Mouse (Mus musculus): ENCODE measurements around the gene Boll. TPM values are rescaled to one million over a fixed set of nuclear protein-coding genes. Genes with fewer than 3 reads are reported as not detected.

Gene Boll
- polyA plus RNA-seq, 1 experiment from 2014 or later: not detected

GRCm38 (mm10) chr1:55279081-55279480, 84.2 kb downstream of the Boll start:
- 71% methylated on average over 9 of the region's 9 CpGs for WGBS
- no peak overlapping the region for H3K4me2 ChIP-seq (ENCODE audit: low read length)
- no peaks in the 10 kb centered on the region for H3K9me3 ChIP-seq (replicated peaks; ENCODE audit: control insufficient read depth, low read length, poor library complexity, severe bottlenecking)
- H3K27me3 ChIP-seq (ENCODE audit: control insufficient read depth, insufficient read depth, low read depth, low read length): no peaks in the 10 kb centered on the region
- ATAC-seq: no peak
- H3K27ac ChIP-seq (ENCODE audit: low read length): no peak overlapping the region
- H3K4me3 ChIP-seq (ENCODE audit: low read depth, low read length): no peak overlapping the region
- no peak overlapping the region for H3K9ac ChIP-seq (ENCODE audit: low read depth, low read length)
- no peaks in the 10 kb centered on the region for H3K4me1 ChIP-seq (ENCODE audit: control insufficient read depth, insufficient read depth, low read length)
- H3K36me3 ChIP-seq (ENCODE audit: control insufficient read depth, insufficient read depth, low read length): no peaks in the 10 kb centered on the region

- no peak overlapping the region for H3K4me3 ChIP-seq (ENCODE audit: low read depth, low read length)
- no peak overlapping the region for H3K4me2 ChIP-seq (ENCODE audit: low read length)
- no peak for ATAC-seq
- no peak overlapping the region for H3K9ac ChIP-seq (ENCODE audit: low read depth, low read length)
- 81% methylated on average over 2 of the region's 2 CpGs for WGBS
- H3K36me3 ChIP-seq (ENCODE audit: control insufficient read depth, insufficient read depth, low read length): no peaks in the 10 kb centered on the region
- H3K9me3 ChIP-seq (replicated peaks; ENCODE audit: control insufficient read depth, low read length, poor library complexity, severe bottlenecking): no peaks in the 10 kb centered on the region
- no peaks in the 10 kb centered on the region for H3K4me1 ChIP-seq (ENCODE audit: control insufficient read depth, insufficient read depth, low read length)
- H3K27ac ChIP-seq (ENCODE audit: low read length): no peak overlapping the region
- H3K27me3 ChIP-seq (ENCODE audit: control insufficient read depth, insufficient read depth, low read depth, low read length): no peaks in the 10 kb centered on the region
Observed at GRCm38 (mm10) chr1:55265447-55265846, 97.8 kb downstream of the Boll start.

GRCm38 (mm10) chr1:55264385-55264784, 98.9 kb downstream of the Boll start:
- Histone ChIP-seq H3K4me3 (ENCODE audit: low read depth, low read length) (no peak overlapping the region), H3K9ac (ENCODE audit: low read depth, low read length) (no peak overlapping the region), H3K9me3 (replicated peaks; ENCODE audit: control insufficient read depth, low read length, poor library complexity, severe bottlenecking) (no peaks in the 10 kb centered on the region), H3K36me3 (ENCODE audit: control insufficient read depth, insufficient read depth, low read length) (no peaks in the 10 kb centered on the region), H3K4me2 (ENCODE audit: low read length) (no peak overlapping the region), H3K27me3 (ENCODE audit: control insufficient read depth, insufficient read depth, low read depth, low read length) (no peaks in the 10 kb centered on the region), H3K4me1 (ENCODE audit: control insufficient read depth, insufficient read depth, low read length) (no peaks in the 10 kb centered on the region), H3K27ac (ENCODE audit: low read length) (no peak overlapping the region)
- 65% methylated on average over 2 of the region's 2 CpGs for WGBS
- ATAC-seq: no peak

- H3K27me3 ChIP-seq (ENCODE audit: control insufficient read depth, insufficient read depth, low read depth, low read length): no peaks in the 10 kb centered on the region
- 89% methylated on average over 2 of the region's 2 CpGs for WGBS
- no peaks in the 10 kb centered on the region for H3K36me3 ChIP-seq (ENCODE audit: control insufficient read depth, insufficient read depth, low read length)
- H3K9me3 ChIP-seq (replicated peaks; ENCODE audit: control insufficient read depth, low read length, poor library complexity, severe bottlenecking): no peaks in the 10 kb centered on the region
- H3K4me3 ChIP-seq (ENCODE audit: low read depth, low read length): no peak overlapping the region
- ATAC-seq: no peak
- H3K27ac ChIP-seq (ENCODE audit: low read length): no peak overlapping the region
- H3K4me1 ChIP-seq (ENCODE audit: control insufficient read depth, insufficient read depth, low read length): peaks cover 7% of the 10 kb centered on the region
- H3K4me2 ChIP-seq (ENCODE audit: low read length): no peak overlapping the region
- no peak overlapping the region for H3K9ac ChIP-seq (ENCODE audit: low read depth, low read length)
Observed at GRCm38 (mm10) chr1:55246374-55246773, 116.9 kb downstream of the Boll start.

- ATAC-seq: no peak
- no peak overlapping the region for H3K9ac ChIP-seq (ENCODE audit: low read depth, low read length)
Observed at GRCm38 (mm10) chr1:55239237-55239636, 124.0 kb downstream of the Boll start.

GRCm38 (mm10) chr1:55238496-55238895, 124.8 kb downstream of the Boll start:
- H3K27me3 ChIP-seq (ENCODE audit: control insufficient read depth, insufficient read depth, low read depth, low read length): no peaks in the 10 kb centered on the region

More at GRCm38 (mm10) chr1:55239237-55239636, 124.0 kb downstream of the Boll start:
- Histone ChIP-seq H3K4me2 (ENCODE audit: low read length) (peak overlapping the region; percentile 99), H3K4me1 (ENCODE audit: control insufficient read depth, insufficient read depth, low read length) (peaks cover 39% of the 10 kb centered on the region), H3K36me3 (ENCODE audit: control insufficient read depth, insufficient read depth, low read length) (no peaks in the 10 kb centered on the region), H3K27ac (ENCODE audit: low read length) (no peak overlapping the region), H3K4me3 (ENCODE audit: low read depth, low read length) (peak overlapping the region; percentile 90), H3K9me3 (replicated peaks; ENCODE audit: control insufficient read depth, low read length, poor library complexity, severe bottlenecking) (no peaks in the 10 kb centered on the region), H3K27me3 (ENCODE audit: control insufficient read depth, insufficient read depth, low read depth, low read length) (no peaks in the 10 kb centered on the region)
- WGBS: 0% methylated on average over 1 of the region's 1 CpGs

GRCm38 (mm10) chr1:55237643-55238161, 125.6 kb downstream of the Boll start:
- Histone ChIP-seq H3K9me3 (replicated peaks; ENCODE audit: control insufficient read depth, low read length, poor library complexity, severe bottlenecking) (no peaks in the 10 kb centered on the region), H3K27me3 (ENCODE audit: control insufficient read depth, insufficient read depth, low read depth, low read length) (no peaks in the 10 kb centered on the region), H3K9ac (ENCODE audit: low read depth, low read length) (peak overlapping the region; percentile 88), H3K4me1 (ENCODE audit: control insufficient read depth, insufficient read depth, low read length) (peaks cover 39% of the 10 kb centered on the region), H3K36me3 (ENCODE audit: control insufficient read depth, insufficient read depth, low read length) (no peaks in the 10 kb centered on the region), H3K4me2 (ENCODE audit: low read length) (peak overlapping the region; percentile 99), H3K27ac (ENCODE audit: low read length) (peak overlapping the region; percentile 86), H3K4me3 (ENCODE audit: low read depth, low read length) (peak overlapping the region; percentile 90)
- ATAC-seq: peak; percentile 26
- WGBS: under 1% methylated on average over 23 of the region's 23 CpGs

More at GRCm38 (mm10) chr1:55238496-55238895, 124.8 kb downstream of the Boll start:
- H3K27ac ChIP-seq (ENCODE audit: low read length): no peak overlapping the region
- peaks cover 39% of the 10 kb centered on the region for H3K4me1 ChIP-seq (ENCODE audit: control insufficient read depth, insufficient read depth, low read length)
- peak overlapping the region; percentile 88 for H3K9ac ChIP-seq (ENCODE audit: low read depth, low read length)
- H3K4me2 ChIP-seq (ENCODE audit: low read length): peak overlapping the region; percentile 99
- H3K36me3 ChIP-seq (ENCODE audit: control insufficient read depth, insufficient read depth, low read length): no peaks in the 10 kb centered on the region
- H3K4me3 ChIP-seq (ENCODE audit: low read depth, low read length): peak overlapping the region; percentile 90
- no peak for ATAC-seq
- WGBS: 21% methylated on average over 13 of the region's 13 CpGs
- H3K9me3 ChIP-seq (replicated peaks; ENCODE audit: control insufficient read depth, low read length, poor library complexity, severe bottlenecking): no peaks in the 10 kb centered on the region

GRCm38 (mm10) chr1:55236890-55237642, 126.2 kb downstream of the Boll start, which contains the start of gene Mars2:
TSS of gene Mars2 (plus strand) at chr1:55237177.
- Histone ChIP-seq H3K27me3 (ENCODE audit: control insufficient read depth, insufficient read depth, low read depth, low read length) (no peaks in the 10 kb centered on the region), H3K4me2 (ENCODE audit: low read length) (peak within 1 kb of the TSS; percentile 99), H3K4me1 (ENCODE audit: control insufficient read depth, insufficient read depth, low read length) (peaks cover 37% of the 10 kb centered on the region), H3K4me3 (ENCODE audit: low read depth, low read length) (peak within 1 kb of the TSS; percentile 90), H3K36me3 (ENCODE audit: control insufficient read depth, insufficient read depth, low read length) (no peaks in the 10 kb centered on the region), H3K9me3 (replicated peaks; ENCODE audit: control insufficient read depth, low read length, poor library complexity, severe bottlenecking) (no peaks in the 10 kb centered on the region), H3K27ac (ENCODE audit: low read length) (peak within 1 kb of the TSS; percentile 86), H3K9ac (ENCODE audit: low read depth, low read length) (peak within 1 kb of the TSS; percentile 88)
- under 1% methylated on average over 80 of the region's 82 CpGs for WGBS
- peak; percentile 99 for ATAC-seq

DNA sequence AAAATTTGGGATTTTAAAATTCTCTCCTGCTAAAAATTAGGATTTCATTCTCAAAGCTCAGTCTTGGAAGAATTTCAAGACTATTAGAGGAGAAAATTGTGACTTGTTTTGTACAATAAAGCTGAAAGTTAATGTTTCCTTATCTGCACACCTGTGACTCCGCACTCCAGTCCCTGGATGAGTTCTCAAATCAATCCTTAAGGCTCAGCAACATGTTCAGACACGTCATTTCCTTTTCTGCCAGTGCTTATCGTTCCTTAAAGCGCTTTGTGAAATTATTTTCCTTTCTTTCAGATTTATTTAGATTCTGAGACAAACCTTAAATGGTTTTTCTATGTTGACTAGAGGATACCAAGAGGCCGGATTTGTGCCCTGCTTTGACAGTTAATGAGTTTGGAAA, 126.8 kb downstream of the Boll start:
- 40% methylated on average over 5 of the region's 5 CpGs for WGBS
- ATAC-seq: no peak
- Histone ChIP-seq H3K4me1 (ENCODE audit: control insufficient read depth, insufficient read depth, low read length) (peaks cover 34% of the 10 kb centered on the region), H3K4me2 (ENCODE audit: low read length) (peak overlapping the region; percentile 76), H3K27ac (ENCODE audit: low read length) (no peak overlapping the region), H3K9me3 (replicated peaks; ENCODE audit: control insufficient read depth, low read length, poor library complexity, severe bottlenecking) (no peaks in the 10 kb centered on the region), H3K27me3 (ENCODE audit: control insufficient read depth, insufficient read depth, low read depth, low read length) (no peaks in the 10 kb centered on the region), H3K4me3 (ENCODE audit: low read depth, low read length) (peak overlapping the region; percentile 90), H3K36me3 (ENCODE audit: control insufficient read depth, insufficient read depth, low read length) (no peaks in the 10 kb centered on the region), H3K9ac (ENCODE audit: low read depth, low read length) (no peak overlapping the region)
